Mouse (Mus musculus) CD4-positive, CD25-positive, alpha-beta regulatory T cell, adult 4 months (primary cell): ENCODE results near the gene Ikzf2. TPM values are rescaled to one million over a fixed set of nuclear protein-coding genes. Genes with fewer than 3 reads are reported as not detected.

ENCODE experiments used
- ATAC-seq: one replicate; pipeline ENCODE4 v1.8.0; 2017
- polyA plus RNA-seq, 2 experiments: library from polyadenylated mRNA; unstranded; fragments of 100-300 nt; shearing (Covaris generic); gene quantifications; one replicate each; pipeline ENCODE4 v1.2.1; 2017

Gene Ikzf2
- polyA plus RNA-seq = 100 to 1,000 TPM; 591 to 626 TPM

DNA sequence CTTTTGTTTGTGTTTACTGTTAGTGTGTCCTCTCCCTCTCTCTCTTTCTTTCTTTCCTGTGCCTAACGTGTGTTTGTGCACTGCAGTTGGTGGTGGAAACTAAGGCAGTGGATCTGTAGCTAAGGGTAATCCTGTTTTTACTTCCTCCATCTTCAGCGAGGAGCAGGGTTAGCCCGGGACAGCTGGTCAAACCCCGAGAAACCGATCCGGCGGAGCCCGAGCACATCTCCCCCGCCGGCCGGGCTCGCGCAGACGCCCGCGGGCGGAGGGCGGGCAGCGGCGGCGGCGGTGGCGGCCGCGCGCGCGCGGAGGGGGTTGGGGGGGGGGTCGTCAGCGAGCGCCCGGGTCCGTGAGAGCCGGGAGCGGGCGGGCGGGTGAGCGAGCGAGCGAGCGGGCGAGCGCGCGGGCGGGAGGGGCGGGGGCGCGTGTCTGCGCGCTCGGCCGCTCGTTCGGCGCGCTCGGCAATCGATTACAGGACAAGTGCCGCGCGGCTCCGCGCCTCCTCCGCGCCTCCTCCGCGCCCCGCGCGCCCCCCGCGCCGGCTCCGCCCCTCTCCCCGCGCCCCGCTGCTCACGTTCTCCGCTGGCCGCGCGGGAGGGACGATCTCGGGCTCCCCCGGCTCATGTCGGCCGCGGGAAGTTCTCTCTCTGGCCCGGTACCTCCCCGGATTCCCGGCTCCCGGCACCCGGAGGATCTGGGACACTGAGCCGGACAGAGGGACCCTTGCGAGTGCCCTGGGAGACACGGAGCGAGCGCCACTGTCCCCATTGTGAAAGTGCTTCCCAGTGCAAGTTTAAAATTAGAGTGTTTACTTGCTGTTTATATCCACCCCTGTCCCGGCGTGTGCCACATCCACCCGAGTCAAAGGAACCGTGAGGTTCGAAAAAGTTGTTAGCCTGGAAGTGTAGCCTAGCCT lies at the start of gene Ikzf2:
Gene Ikzf2 (minus strand): TSS at position 170 of the 916 bp plus-strand sequence.
- peak; percentile 37 for ATAC-seq

- peak; percentile 60 for ATAC-seq
Measured at GRCm38 (mm10) chr1:69729729-69730128, 42.7 kb upstream of the Ikzf2 start.

DNA sequence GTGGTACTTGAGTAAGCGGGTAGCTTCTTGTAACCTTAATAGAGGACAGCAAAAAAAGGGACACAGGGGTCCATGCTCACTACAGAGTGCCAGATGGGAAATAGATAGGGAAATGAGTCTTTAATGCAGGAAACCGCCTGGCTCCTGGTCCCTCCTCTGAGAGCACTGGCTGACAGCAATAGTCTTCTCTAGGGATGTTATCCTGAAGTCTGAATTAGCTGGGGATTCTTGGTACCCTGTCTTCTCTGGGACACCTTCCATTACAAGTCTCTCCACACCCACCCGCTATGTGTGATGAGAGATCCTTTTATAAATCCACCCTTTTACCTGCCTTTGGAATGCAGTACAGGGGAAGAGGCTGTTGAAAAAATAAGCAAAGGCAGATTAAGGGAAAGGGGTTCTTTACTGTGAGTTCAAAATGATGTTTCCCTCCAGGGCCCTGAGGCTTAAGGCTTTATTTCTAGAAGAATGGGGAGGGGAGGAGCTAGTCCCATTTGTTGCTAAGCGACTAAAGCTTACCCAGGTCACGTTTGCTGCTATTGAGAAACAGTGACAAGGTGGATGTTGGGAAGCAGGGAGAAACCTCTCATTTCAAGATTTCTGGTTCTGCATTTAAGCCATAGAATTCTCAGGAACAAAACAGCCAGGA lies 42.1 kb upstream of the Ikzf2 start:
- ATAC-seq = no peak

- no peak for ATAC-seq
Measured at GRCm38 (mm10) chr1:69727968-69728367, 40.9 kb upstream of the Ikzf2 start.

- ATAC-seq = no peak
Measured at GRCm38 (mm10) chr1:69717107-69717506, 30.1 kb upstream of the Ikzf2 start.

DNA sequence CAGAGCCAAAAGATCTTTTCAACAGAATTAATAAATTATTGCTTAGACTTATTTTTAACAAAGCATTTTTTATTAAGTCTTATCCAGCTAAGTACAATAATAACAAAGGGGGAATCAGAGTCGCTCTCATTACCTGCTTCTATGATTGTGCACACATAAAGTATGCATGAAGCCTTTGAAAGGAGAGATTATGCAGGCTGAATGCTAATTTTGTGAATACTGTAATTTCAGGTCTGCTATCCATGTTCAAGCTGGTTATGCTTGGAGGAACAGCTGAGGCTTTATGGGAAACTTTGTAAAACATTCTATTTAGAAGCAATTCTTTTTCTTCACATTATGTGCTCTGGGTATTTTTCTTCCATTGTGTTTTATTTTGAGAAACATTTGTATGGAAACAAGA lies 21.5 kb upstream of the Ikzf2 start:
- no peak for ATAC-seq

- ATAC-seq = peak; percentile 82
Measured at GRCm38 (mm10) chr1:69703506-69704156, 16.6 kb upstream of the Ikzf2 start.

DNA sequence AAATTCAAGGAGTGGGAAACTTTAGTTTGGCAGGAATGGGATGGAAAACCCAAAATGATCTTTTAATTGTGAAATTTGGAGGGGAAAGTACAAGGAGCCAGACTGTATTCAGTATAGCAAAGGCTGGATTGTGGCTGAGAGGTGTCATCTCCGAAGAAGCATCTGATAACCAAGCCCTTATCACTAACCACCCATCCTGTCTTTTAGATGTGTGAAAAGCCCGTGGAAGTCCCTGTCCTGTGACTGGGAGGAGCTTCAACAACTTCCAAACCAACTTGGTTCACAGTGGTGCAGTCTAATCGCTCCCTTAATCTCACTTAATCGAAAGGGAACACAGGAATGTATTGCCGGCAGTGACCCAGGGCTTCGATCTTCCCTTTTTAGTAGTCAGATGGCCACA lies 4.9 kb upstream of the Ikzf2 start:
- peak; percentile 51 for ATAC-seq

- ATAC-seq = peak; percentile 40
Measured at GRCm38 (mm10) chr1:69688961-69689360, 1.9 kb upstream of the Ikzf2 start.

DNA sequence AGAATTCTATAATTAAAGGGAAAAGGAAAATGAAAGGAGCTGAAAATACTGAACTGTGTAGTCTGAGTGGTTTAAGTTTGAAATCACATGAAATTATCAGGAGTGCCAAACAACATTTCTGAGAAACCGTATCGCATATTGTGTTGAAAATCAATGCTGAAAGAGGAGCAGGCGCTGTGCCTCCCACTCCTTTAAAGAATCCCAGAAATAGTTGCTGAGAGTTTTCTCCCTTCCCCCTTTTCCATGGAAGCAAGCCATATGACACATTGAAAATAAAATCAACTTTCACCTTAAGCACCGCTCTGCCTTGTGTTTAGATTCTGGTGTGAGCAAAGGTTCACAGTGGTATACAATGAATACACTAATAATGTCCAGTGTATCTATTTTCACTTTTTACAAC lies 1.1 kb upstream of the Ikzf2 start:
- ATAC-seq = no peak

GRCm38 (mm10) chr1:69686741-69687075 lies 337 bp downstream of the Ikzf2 start:
- no peak for ATAC-seq

DNA sequence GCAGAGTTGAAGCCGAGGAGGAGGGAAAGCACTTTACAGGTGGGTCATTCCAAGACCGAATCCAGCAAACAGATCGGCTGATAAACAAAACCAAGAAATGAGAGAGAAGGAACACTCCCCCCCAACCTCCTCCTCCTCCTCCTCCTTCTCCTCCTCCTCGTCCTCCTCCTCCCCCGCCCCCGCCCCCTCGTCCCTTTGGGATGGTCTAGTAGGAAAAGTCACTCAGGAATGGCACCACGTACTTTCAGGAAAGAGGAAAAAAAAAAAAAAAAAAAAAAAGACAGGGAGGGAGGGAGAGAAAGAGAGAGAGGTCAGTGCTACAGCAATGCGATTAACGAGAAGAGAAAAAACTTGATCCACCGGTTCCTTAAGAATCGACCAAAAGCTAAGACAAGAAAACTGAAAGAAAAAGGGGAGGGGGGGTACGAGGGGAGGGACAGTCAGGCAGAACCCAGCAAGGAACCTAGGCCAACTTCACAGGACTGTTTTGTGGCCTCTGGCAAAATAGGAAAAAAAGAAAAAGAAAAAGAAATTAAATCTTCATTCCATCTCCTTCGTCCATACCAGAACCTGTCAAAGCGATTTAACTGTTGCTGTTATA lies 1.1 kb downstream of the Ikzf2 start:
- ATAC-seq = no peak

- ATAC-seq = no peak
Measured at GRCm38 (mm10) chr1:69685049-69685889, 1.8 kb downstream of the Ikzf2 start.

DNA sequence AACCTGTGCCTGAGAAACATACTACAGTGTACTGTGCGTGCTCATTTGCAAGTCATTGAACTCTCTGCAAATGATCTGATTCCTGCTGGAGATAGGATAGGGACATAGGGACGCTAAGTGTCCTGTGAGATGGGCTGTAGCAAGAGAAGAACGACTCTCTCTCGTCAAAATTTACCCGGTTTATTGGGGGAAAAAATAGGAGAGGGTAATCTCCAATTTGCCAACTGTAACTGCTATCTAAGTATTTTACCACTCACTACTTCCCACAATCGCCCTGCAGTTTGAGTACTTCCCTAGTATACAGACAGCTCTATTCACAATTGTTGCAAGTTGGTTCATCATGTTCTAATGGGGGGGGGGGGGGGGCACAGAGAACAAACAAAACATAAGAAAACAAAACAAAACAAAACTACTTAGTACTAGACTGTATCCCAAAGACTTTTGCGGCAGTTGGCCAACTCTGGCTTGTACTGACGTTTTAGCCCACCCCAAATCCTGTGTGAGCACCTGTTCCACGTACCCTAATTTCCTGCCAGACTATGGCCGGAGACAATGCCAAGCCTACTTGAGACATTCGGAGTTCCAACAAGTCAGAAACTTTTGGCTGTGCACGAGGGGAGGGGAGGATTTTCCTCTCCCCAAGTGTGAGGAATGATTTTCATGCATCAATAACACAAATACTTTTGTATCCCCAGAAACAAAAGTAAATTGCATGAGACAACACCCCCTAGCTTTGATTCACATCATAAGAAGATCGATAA lies 2.6 kb downstream of the Ikzf2 start:
- ATAC-seq = no peak

- no peak for ATAC-seq
Measured at GRCm38 (mm10) chr1:69683851-69684250, 3.2 kb downstream of the Ikzf2 start.

DNA sequence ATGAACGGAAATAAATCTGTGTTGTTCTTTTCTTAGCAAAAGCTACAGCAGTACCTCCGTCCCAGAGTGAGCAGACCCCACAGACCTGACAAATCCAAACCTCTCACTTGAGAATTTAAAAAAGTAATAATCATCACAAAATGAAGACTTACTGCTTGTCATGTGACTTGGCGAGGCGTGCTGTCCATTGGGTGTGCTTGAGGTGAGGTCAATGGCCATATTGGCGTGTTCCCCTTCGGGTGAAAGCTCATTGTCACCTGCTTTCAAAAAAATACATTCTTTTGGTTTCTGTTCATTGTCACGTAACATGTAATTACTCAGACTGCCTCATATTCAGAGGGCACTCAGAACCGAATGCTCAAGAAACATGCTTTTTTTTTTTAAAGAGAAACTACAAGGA lies 4.0 kb downstream of the Ikzf2 start:
- ATAC-seq = peak; percentile 46

GRCm38 (mm10) chr1:69682261-69682660 lies 4.8 kb downstream of the Ikzf2 start:
- no peak for ATAC-seq

- peak; percentile 48 for ATAC-seq
Measured at GRCm38 (mm10) chr1:69681003-69681402, 6.0 kb downstream of the Ikzf2 start.

GRCm38 (mm10) chr1:69680501-69680900 lies 6.5 kb downstream of the Ikzf2 start:
- ATAC-seq = peak; percentile 38

- peak; percentile 55 for ATAC-seq
Measured at GRCm38 (mm10) chr1:69669897-69670404, 17.1 kb downstream of the Ikzf2 start.

GRCm38 (mm10) chr1:69667456-69667855 lies 19.6 kb downstream of the Ikzf2 start:
- ATAC-seq = peak; percentile 27
